Mouse (Mus musculus) adrenal gland, adult 8-10 months (tissue): ENCODE measurements around the gene Klhl12. TPM values are rescaled to one million over a fixed set of nuclear protein-coding genes. Genes with fewer than 3 reads are reported as not detected.
"Not testable (repeated sequence)": the region's sequence is repeated elsewhere in the genome, so short reads cannot be mapped to it uniquely, and the experiment has no call there.

Experiments used
- DNase-seq: peaks from one replicate; pipeline ENCODE4 v3.0.0; 2022
- total RNA-seq, 4 experiments: library from RNA; stranded (reverse); gene quantifications; 2 replicates each; pipeline ENCODE4 v1.2.4; 2022

The Klhl12 gene
- total RNA-seq, 4 experiments from 2014 or later: 24.2 to 32.8 (median 26.4) TPM

DNA sequence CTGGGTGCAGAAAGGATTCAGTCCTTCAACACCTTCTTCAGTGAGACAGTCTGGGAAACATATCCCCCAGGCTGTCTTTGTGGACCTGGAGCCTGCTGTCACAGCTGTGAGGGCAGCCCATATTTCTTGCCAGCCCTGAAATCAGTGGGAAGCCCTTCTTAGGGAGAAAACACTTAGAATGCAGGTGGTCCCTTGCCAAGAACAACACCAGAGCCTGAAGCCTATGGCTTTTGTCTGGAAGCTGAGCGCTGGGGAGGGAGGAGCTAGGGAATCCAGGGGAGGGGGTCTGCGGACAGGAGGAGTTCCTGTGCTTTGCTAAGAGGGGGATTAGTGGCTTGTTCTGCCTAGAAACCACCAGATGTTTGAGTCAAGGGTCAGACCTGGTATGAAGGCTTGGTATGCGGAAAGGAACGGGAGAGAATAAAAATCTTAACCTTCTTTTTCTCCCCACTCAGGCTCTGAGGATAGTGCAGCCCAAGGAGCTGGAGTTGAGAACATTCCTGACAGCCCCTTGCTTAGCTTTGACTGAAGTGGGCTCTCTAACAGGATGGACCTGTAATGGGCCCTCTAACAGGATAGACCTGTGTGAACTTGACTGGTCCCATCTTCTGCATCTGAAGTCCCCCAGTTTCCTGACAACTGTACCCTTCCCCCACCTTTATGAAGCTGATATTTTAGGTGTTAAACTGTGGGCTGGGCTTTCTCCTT, 61.3 kb downstream of the Klhl12 start:
- DNase-seq: no peak

DNA sequence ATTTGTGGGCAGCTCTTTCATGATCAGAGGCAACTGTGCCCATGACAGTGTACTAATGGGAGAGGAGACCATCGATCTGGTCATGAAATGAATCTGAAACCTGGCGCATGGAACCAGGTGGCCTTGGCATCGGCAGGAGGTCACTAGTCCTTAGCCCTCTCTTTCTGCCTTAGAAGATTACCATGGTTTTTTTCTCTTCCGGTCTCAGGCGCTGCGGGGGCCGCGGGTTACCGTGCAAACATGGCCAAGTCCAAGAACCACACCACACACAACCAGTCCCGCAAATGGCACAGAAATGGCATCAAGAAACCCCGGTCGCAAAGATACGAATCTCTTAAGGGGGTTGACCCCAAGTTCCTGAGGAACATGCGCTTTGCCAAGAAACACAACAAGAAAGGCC, 62.5 kb downstream of the Klhl12 start:
- DNase-seq: not testable (repeated sequence)

DNA sequence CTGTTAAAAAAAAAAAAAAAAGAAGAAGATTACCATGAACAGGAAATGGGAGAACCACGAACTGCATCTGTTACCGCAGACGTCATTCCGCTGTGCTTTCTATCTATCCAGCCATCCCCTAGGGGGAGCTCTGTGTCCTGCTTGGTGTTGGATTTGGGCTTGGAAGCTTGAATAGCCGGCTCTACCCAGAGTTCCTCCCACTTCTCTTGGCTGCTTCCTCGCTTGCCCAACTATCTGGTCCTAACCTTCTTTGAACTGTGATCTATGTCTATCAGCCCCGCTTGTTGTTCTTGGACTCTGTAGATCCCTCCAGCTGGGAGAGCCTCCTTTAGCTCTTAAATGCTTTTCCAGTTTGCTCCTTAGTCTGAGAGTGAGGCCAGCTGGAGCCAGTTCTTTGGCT, 63.3 kb downstream of the Klhl12 start:
- peak; percentile 75 for DNase-seq

DNA sequence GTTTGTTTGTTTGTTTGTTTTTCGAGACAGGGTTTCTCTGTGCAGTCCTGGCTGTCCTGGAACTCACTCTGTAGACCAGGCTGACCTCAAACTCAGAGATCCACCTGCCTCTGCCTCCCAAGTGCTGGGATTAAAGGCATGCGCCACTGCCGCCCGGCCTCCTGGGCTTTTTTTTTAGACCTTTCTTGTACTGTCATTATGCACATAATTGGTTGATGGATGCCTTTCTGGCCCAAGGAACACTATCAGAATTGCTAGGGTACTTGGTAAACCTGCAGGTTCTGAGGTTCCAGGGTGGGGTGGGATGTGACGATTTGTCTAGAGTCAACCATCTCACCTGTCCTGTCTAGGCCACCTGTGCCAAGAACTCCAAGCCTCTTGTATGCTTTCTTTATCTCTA, 63.9 kb downstream of the Klhl12 start:
- not testable (repeated sequence) for DNase-seq

DNA sequence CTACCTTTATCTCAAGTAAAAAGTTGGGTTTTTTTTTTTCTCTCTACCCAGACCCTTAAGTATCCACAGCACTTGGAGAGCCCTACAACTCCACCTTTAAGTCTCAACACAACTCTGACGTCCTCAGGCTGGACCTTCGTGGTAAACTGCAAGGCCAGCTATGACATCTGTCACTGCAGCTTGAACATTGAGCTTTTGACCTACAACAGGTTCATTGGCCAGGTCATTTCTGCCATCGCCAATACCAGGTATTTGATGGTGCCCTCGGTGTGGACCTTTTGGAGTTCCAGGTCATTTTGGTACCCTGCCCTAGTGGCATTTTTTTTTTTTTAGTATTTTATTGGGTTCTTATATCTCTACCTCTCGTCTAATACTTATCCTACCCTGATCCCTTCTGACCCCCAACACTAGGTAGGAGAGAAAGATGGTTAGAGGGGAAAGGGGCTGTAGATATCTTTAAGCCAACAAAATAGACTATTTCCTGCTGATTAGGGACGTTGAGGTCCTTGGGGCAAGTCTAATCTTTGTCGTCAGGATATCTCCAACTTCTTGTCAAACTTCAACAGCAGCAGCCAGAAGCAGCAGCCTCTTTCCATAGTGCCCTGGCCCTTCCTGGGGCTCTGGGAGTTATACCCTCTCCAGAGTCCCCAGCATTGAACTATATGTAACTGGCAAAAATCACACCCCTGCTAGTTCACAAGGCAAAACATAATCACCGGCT, 64.8 kb downstream of the Klhl12 start:
- DNase-seq: no peak

DNA sequence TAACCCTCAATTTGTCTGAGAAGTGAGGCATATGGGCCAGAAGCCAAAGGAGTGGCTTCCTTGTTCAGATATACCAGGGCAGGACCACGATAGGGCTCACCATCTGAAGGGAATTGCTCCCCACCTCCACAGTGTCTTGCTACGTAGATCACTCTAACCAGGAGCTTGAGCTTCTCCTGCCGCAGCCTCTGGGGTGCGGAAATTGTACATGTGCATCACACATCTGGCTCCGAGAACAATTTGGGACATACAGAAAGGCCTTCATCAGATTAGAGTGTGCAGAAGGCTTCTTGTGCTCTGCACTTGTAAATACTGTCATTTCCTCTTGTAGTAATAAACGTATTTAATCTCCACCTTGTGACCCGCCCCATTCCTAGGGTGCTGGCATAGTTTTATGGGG, 65.8 kb downstream of the Klhl12 start:
- no peak for DNase-seq

GRCm38 (mm10) chr1:134522325-134522724, 67.0 kb downstream of the Klhl12 start:
- no peak for DNase-seq

- no peak for DNase-seq
Observed at GRCm38 (mm10) chr1:134524424-134524823, 69.1 kb downstream of the Klhl12 start.

DNA sequence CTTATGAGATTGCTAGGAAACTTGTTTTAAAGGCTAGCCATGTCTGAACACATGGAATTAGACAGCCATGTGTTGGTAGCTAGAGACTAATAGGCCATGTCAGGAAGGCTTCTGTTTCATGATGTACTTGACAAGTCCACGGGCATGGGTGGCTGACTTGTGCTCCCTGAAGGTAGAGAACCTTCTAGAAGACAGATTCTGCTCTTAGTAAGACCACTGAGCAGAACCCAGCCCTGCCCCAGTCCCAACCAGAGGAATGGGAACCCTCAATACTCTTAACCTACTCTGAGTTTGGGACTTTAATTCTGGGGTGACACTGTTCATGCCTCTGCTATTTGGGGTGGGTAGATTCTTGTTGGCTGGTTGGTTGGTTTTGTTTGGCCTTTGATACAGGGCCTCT, 69.7 kb downstream of the Klhl12 start:
- no peak for DNase-seq

DNA sequence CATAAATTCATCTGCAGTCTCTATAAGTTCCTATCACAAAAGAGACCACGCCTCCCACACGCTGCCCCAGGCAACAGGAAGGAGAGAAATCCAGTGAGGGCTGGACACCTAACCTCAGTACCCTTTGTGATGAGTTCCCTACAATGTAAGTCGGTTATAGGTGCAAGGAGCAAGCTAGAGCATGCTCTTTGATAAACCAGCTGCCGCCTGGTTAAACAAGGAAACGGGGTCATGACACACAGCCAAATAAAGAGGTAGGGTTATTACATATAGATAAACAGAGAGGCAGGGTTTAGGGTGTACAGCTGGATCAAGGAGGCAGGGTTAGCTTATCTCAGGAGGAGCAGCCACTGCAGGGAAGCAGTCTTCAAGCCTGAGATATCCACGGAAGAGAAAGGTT, 71.4 kb downstream of the Klhl12 start:
- DNase-seq: no peak

DNA sequence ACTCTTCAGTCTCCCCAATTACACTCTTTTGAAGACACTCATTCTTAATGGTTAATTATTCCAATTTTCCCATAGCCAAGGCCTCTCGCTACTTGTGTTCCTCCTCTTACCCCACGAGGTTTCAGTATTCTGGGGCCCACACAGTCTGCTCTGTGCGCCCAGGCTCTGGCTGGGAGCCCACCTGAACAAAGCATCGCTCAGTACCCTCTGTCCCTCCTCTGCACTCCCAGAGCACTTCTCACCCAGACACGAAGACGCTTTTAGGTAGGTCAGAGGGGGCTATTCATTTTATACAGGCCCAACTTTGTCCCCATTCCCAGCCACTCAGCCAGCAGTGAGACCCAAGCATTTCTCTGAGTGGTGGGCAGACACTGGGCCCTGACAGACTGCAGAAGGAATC, 75.3 kb downstream of the Klhl12 start:
- no peak for DNase-seq

GRCm38 (mm10) chr1:134533710-134534109, 78.4 kb downstream of the Klhl12 start:
- DNase-seq: not testable (repeated sequence)

- DNase-seq: no peak
Observed at GRCm38 (mm10) chr1:134535054-134535453, 79.7 kb downstream of the Klhl12 start.

DNA sequence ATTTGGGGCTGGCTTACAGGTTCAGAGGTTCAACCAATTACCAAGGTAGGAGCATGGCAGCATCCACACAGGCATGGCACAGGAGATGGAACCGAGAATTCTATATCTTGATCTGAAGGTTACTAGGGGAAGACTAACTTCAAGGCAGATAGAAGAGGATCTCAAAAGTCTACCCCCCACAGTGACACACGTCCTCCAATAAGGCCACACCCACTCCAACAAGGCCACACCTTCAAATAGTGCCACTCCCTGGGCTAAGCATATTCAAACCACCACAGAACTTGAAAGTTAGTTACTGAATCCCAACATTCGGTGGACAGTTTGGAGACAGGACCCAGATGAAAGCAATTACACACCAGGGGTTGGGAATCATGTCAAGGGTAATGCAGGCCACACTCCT, 80.2 kb downstream of the Klhl12 start:
- DNase-seq: no peak

GRCm38 (mm10) chr1:134540610-134541009, 85.3 kb downstream of the Klhl12 start:
- DNase-seq: no peak

Other genes starting within 250 kb of the Klhl12 start
- gene Adora1, start 220.1 kb upstream of the Klhl12 start, total RNA-seq: 100 to 1,000 TPM; 162 to 296 (median 242) TPM
- not detected for gene Myog, start 165.5 kb upstream of the Klhl12 start, total RNA-seq
- gene Ppfia4, start 122.6 kb upstream of the Klhl12 start, total RNA-seq: 1 to 10 TPM; 1.6 to 2.6 (median 2.0) TPM
- gene Tmem183a, start 93.6 kb upstream of the Klhl12 start, total RNA-seq: 10 to 100 TPM; 39.2 to 61.6 (median 49.4) TPM
- not detected for gene 4933406M09Rik, start 69.6 kb upstream of the Klhl12 start, total RNA-seq
- gene Cyb5r1, start 50.0 kb upstream of the Klhl12 start, total RNA-seq: 10 to 100 TPM; 34.8 to 55.8 (median 42.2) TPM
- gene Adipor1, start 40.2 kb upstream of the Klhl12 start, total RNA-seq: 100 to 1,000 TPM; 123 to 151 (median 129) TPM
- 10 to 100 TPM; 25.4 to 34.9 (median 30.4) TPM for gene Rabif, start 39.1 kb downstream of the Klhl12 start, total RNA-seq
- not detected for gene Mgat4e, start 94.2 kb downstream of the Klhl12 start, total RNA-seq
- 10 to 100 TPM; 45.9 to 65.0 (median 52.6) TPM for gene Kdm5b, start 104.6 kb downstream of the Klhl12 start, total RNA-seq
- gene Syt2, start 191.1 kb downstream of the Klhl12 start, total RNA-seq: under 1 TPM; 0.07 to 0.22 (median 0.11) TPM